Mouse (Mus musculus) olfactory bulb, adult 2 months (tissue): ENCODE measurements around the gene 4930415O20Rik. TPM values are rescaled to one million over a fixed set of nuclear protein-coding genes. Genes with fewer than 3 reads are reported as not detected.

Source experiments
- H3K27ac ChIP-seq: fragments of 200-500 bp; 2 replicates; pipeline ENCODE4 v1.5.1; 2012; ENCODE audit warnings: low read depth, low read length; ENCODE audit not compliant: insufficient read depth
- H3K4me1 ChIP-seq: fragments of 200-500 bp; 2 replicates; pipeline ENCODE4 v1.6.1; 2012; ENCODE audit warnings: low read length; ENCODE audit not compliant: control insufficient read depth, insufficient read depth
- H3K4me3 ChIP-seq: fragments of 200-500 bp; 2 replicates; pipeline ENCODE4 v1.5.1; 2012; ENCODE audit warnings: mild to moderate bottlenecking, low read depth, low read length, moderate library complexity; ENCODE audit not compliant: insufficient read depth
- CTCF ChIP-seq: fragments of 200-500 bp; IDR thresholded peaks from 2 replicates; pipeline ENCODE4 v1.5.1; 2012; ENCODE audit warnings: low read depth, mild to moderate bottlenecking, low read length, moderate library complexity; ENCODE audit not compliant: insufficient read depth
- POLR2A ChIP-seq: fragments of 200-500 bp; IDR thresholded peaks from 2 replicates; pipeline ENCODE4 v1.6.1; 2012; ENCODE audit warnings: mild to moderate bottlenecking, low read depth, low read length, moderate library complexity; ENCODE audit not compliant: insufficient read depth
- WGBS: fragments of 180-500 bp; shearing (Covaris S2); methylation state at CpG from one replicate; pipeline ENCODE4 v1.1.7; 2018; 5-methylcytosine and 5-hydroxymethylcytosine counted together
- polyA plus RNA-seq: library from polyadenylated mRNA; stranded (reverse); fragments of >200 nt; gene quantifications from 2 replicates; pipeline ENCODE4 v1.2.4, GENCODE M21; 2012; ENCODE audit warnings: low replicate concordance; ENCODE audit not compliant: missing spikeins, insufficient read depth, insufficient read length

Gene 4930415O20Rik
- polyA plus RNA-seq, 1 experiment: not detected

GRCm38 (mm10) chr15:98600036-98600709, 29.4 kb downstream of the 4930415O20Rik start:
- Histone ChIP-seq H3K4me1 (peaks cover 38% of the 10 kb centered on the region), H3K27ac (no peak overlapping the region), H3K4me3 (no peak overlapping the region)
- WGBS: 78% methylated on average over 12 of the region's 12 CpGs
- TF ChIP-seq CTCF (no peak), POLR2A (no peak)

- TF ChIP-seq CTCF (no peak), POLR2A (no peak)
- H3K4me1 ChIP-seq: peaks cover 44% of the 10 kb centered on the region
- WGBS: 71% methylated on average over 7 of the region's 7 CpGs
- 0 out of 2 replicates have a peak overlapping the region, but pooled peaks have one; percentile 2 for H3K4me3 ChIP-seq
- no peak overlapping the region for H3K27ac ChIP-seq
Observed at GRCm38 (mm10) chr15:98601832-98602190, 31.0 kb downstream of the 4930415O20Rik start.

- H3K4me1 ChIP-seq: peaks cover 48% of the 10 kb centered on the region
- H3K27ac ChIP-seq: no peak overlapping the region
- H3K4me3 ChIP-seq: 0 out of 2 replicates have a peak overlapping the region, but pooled peaks have one; percentile 2
- 36% methylated on average over 13 of the region's 13 CpGs for WGBS
- TF ChIP-seq POLR2A: no peak
Observed at GRCm38 (mm10) chr15:98602191-98602881, 31.5 kb downstream of the 4930415O20Rik start.

- Histone ChIP-seq H3K4me3 (no peak overlapping the region), H3K4me1 (peaks cover 55% of the 10 kb centered on the region), H3K27ac (0 out of 2 replicates have a peak overlapping the region, but pooled peaks have one; percentile 7)
- WGBS: 35% methylated on average over 4 of the region's 4 CpGs
- TF ChIP-seq POLR2A (no peak), CTCF (no peak)
Observed at GRCm38 (mm10) chr15:98602921-98603458, 32.2 kb downstream of the 4930415O20Rik start.

GRCm38 (mm10) chr15:98604041-98604575, 33.3 kb downstream of the 4930415O20Rik start:
- Histone ChIP-seq H3K27ac (no peak overlapping the region), H3K4me3 (no peak overlapping the region), H3K4me1 (peaks cover 63% of the 10 kb centered on the region)
- no peak for TF ChIP-seq CTCF
- TF ChIP-seq POLR2A: no peak
- 94% methylated on average over 24 of the region's 24 CpGs for WGBS

- H3K4me3 ChIP-seq: no peak overlapping the region
- 66% methylated on average over 12 of the region's 12 CpGs for WGBS
- H3K27ac ChIP-seq: no peak overlapping the region
- H3K4me1 ChIP-seq: peaks cover 59% of the 10 kb centered on the region
- TF ChIP-seq POLR2A (no peak), CTCF (no peak)
Observed at GRCm38 (mm10) chr15:98606051-98606536, 35.3 kb downstream of the 4930415O20Rik start.

GRCm38 (mm10) chr15:98606739-98607138, 35.9 kb downstream of the 4930415O20Rik start:
- WGBS: 75% methylated on average over 9 of the region's 9 CpGs
- no peak overlapping the region for H3K4me3 ChIP-seq
- peaks cover 57% of the 10 kb centered on the region for H3K4me1 ChIP-seq
- no peak for TF ChIP-seq CTCF
- no peak for TF ChIP-seq POLR2A
- no peak overlapping the region for H3K27ac ChIP-seq

GRCm38 (mm10) chr15:98607557-98607956, 36.8 kb downstream of the 4930415O20Rik start:
- Histone ChIP-seq H3K4me1 (peaks cover 51% of the 10 kb centered on the region), H3K4me3 (peak overlapping the region; percentile 93), H3K27ac (no peak overlapping the region)
- TF ChIP-seq CTCF: no peak
- TF ChIP-seq POLR2A: no peak
- WGBS: 17% methylated on average over 4 of the region's 4 CpGs
